Mouse (Mus musculus): Measurements from ENCODE around the gene Lmbrd1.

GRCm38 (mm10) chr1:24719621-24720020 is 41.2 kb downstream of the Lmbrd1 start:
- no peak for TF ChIP-seq POLR2A (IDR thresholded peaks at IDR 0.05; ENCODE audit: low read depth, low read length)
- no peak for TF ChIP-seq CTCF (IDR thresholded peaks at IDR 0.05; ENCODE audit: extremely low read depth, insufficient read length, insufficient replicate concordance, low read depth, low read length)

Measured in small intestine, adult 2 months (tissue).